Mouse (Mus musculus) embryonic facial prominence, embryonic 13.5 days (tissue): ENCODE results near the gene Clk2. TPM values are rescaled to one million over a fixed set of nuclear protein-coding genes. Genes with fewer than 3 reads are reported as not detected.
"Not testable (repeated sequence)": the region's sequence is repeated elsewhere in the genome, so short reads cannot be mapped to it uniquely, and the experiment has no call there.

Source experiments
- ATAC-seq: fragments of 200-750 bp; cut with Nextera tagmentation; 2 replicates; pipeline ENCODE4 v1.8.0; 2017; ENCODE audit warnings: low read depth; ENCODE audit not compliant: insufficient number of reproducible peaks, insufficient read depth, low FRiP score, low TSS enrichment
- H3K27ac ChIP-seq: fragments of 300-500 bp; sonication (generic); 2 replicates; pipeline ENCODE4 v1.5.1; 2015; ENCODE audit warnings: moderate library complexity, mild to moderate bottlenecking, inconsistent platforms
- H3K27me3 ChIP-seq: fragments of 300-500 bp; sonication (generic); 2 replicates; pipeline ENCODE4 v1.6.1; 2015; ENCODE audit warnings: mild to moderate bottlenecking, inconsistent platforms
- H3K36me3 ChIP-seq: fragments of 300-500 bp; sonication (generic); 2 replicates; pipeline ENCODE4 v1.6.1; 2015; ENCODE audit warnings: mild to moderate bottlenecking, inconsistent platforms
- H3K4me1 ChIP-seq: fragments of 300-500 bp; sonication (generic); 2 replicates; pipeline ENCODE4 v1.6.1; 2015; ENCODE audit warnings: inconsistent platforms
- H3K4me2 ChIP-seq: fragments of 300-500 bp; sonication (generic); 2 replicates; pipeline ENCODE4 v1.6.1; 2015; ENCODE audit warnings: moderate library complexity, mild to moderate bottlenecking, inconsistent platforms
- H3K4me3 ChIP-seq: fragments of 300-500 bp; sonication (generic); 2 replicates; pipeline ENCODE4 v1.5.1; 2015; ENCODE audit warnings: mild to moderate bottlenecking, inconsistent platforms
- H3K9ac ChIP-seq: fragments of 300-500 bp; sonication (generic); 2 replicates; pipeline ENCODE4 v1.6.1; 2015; ENCODE audit warnings: mild to moderate bottlenecking, inconsistent platforms
- H3K9me3 ChIP-seq: fragments of 300-500 bp; sonication (generic); 2 replicates; pipeline ENCODE4 v1.6.1; 2016; ENCODE audit warnings: inconsistent platforms
- WGBS: fragments of 180-500 bp; shearing (Covaris S2); methylation state at CpG from one replicate; pipeline ENCODE4 v1.1.7; 2015; ENCODE audit warnings: mixed read lengths; 5-methylcytosine and 5-hydroxymethylcytosine counted together
- polyA plus RNA-seq: library from polyadenylated mRNA; unstranded; fragments of >200 nt; fragmentation: Nextera tagmentation; extraction: Ambion mirVana; gene quantifications from 2 replicates; pipeline ENCODE4 v1.2.1, GENCODE M21; 2015

Clk2 gene
- polyA plus RNA-seq, 1 experiment from 2014 or later = 39.9 TPM

GRCm38 (mm10) chr3:89161207-89161606, 3.4 kb upstream of the Clk2 start:
- Histone ChIP-seq H3K4me1 (peaks cover 31% of the 10 kb centered on the region), H3K27me3 (peaks cover 24% of the 10 kb centered on the region)
- not testable (repeated sequence) for H3K36me3 ChIP-seq, H3K4me2 ChIP-seq, H3K9ac ChIP-seq, H3K27ac ChIP-seq, H3K4me3 ChIP-seq, ATAC-seq, H3K9me3 ChIP-seq

- Histone ChIP-seq H3K27ac (no peak overlapping the region), H3K4me2 (no peak overlapping the region), H3K36me3 (peaks cover 3% of the 10 kb centered on the region; the same call in 1 of the 2 replicates), H3K4me1 (peaks cover 35% of the 10 kb centered on the region), H3K9ac (no peak overlapping the region), H3K27me3 (peaks cover 24% of the 10 kb centered on the region), H3K9me3 (no peaks in the 10 kb centered on the region), H3K4me3 (no peak overlapping the region)
- no peak for ATAC-seq
- WGBS = 78% methylated on average over 4 of the region's 4 CpGs
Measured at GRCm38 (mm10) chr3:89161786-89162185, 2.8 kb upstream of the Clk2 start.

GRCm38 (mm10) chr3:89163123-89163522, 1.5 kb upstream of the Clk2 start:
- 76% methylated on average over 1 of the region's 1 CpGs for WGBS
- Histone ChIP-seq H3K4me2 (no peak overlapping the region), H3K9me3 (no peaks in the 10 kb centered on the region), H3K4me3 (no peak overlapping the region), H3K27ac (no peak overlapping the region), H3K4me1 (peaks cover 32% of the 10 kb centered on the region), H3K36me3 (peaks cover 16% of the 10 kb centered on the region), H3K9ac (no peak overlapping the region), H3K27me3 (peaks cover 18% of the 10 kb centered on the region)
- ATAC-seq = no peak

- Histone ChIP-seq H3K36me3 (peaks cover 22% of the 10 kb centered on the region), H3K4me3 (peak overlapping the region; percentile 86), H3K4me2 (peak overlapping the region; percentile 81), H3K27ac (peak overlapping the region; percentile 98; the same call in 1 of the 2 replicates), H3K9ac (peak overlapping the region; percentile 98), H3K9me3 (no peaks in the 10 kb centered on the region), H3K27me3 (peaks cover 12% of the 10 kb centered on the region), H3K4me1 (peaks cover 28% of the 10 kb centered on the region)
- no peak for ATAC-seq
- 77% methylated on average over 5 of the region's 5 CpGs for WGBS
Measured at GRCm38 (mm10) chr3:89163643-89164245, 851 bp upstream of the Clk2 start.

GRCm38 (mm10) chr3:89165268-89165870, 774 bp downstream of the Clk2 start:
- no peak for ATAC-seq
- Histone ChIP-seq H3K9ac (peak overlapping the region; percentile 98), H3K9me3 (no peaks in the 10 kb centered on the region), H3K4me3 (peak overlapping the region; percentile 86), H3K4me2 (peak overlapping the region; percentile 81), H3K27ac (peak overlapping the region; percentile 98), H3K27me3 (no peaks in the 10 kb centered on the region), H3K36me3 (peaks cover 38% of the 10 kb centered on the region), H3K4me1 (peaks cover 16% of the 10 kb centered on the region)
- WGBS = 10% methylated on average over 12 of the region's 12 CpGs

- Histone ChIP-seq H3K27me3 (no peaks in the 10 kb centered on the region), H3K9ac (no peak overlapping the region), H3K36me3 (peaks cover 53% of the 10 kb centered on the region), H3K27ac (no peak overlapping the region), H3K4me1 (peaks cover 16% of the 10 kb centered on the region), H3K9me3 (no peaks in the 10 kb centered on the region), H3K4me3 (no peak overlapping the region), H3K4me2 (no peak overlapping the region)
- 92% methylated on average over 19 of the region's 19 CpGs for WGBS
- no peak for ATAC-seq
Measured at GRCm38 (mm10) chr3:89166945-89167344, 2.4 kb downstream of the Clk2 start.

GRCm38 (mm10) chr3:89174844-89175243, 10.2 kb downstream of the Clk2 start:
- no peaks in the 10 kb centered on the region for H3K27me3 ChIP-seq
- ATAC-seq = no peak
- WGBS = 92% methylated on average over 11 of the region's 11 CpGs
- no peaks in the 10 kb centered on the region for H3K9me3 ChIP-seq
- H3K4me1 ChIP-seq = peaks cover 20% of the 10 kb centered on the region
- 0 out of 2 replicates have a peak overlapping the region, but pooled peaks have one; percentile 6 for H3K9ac ChIP-seq
- H3K4me3 ChIP-seq = no peak overlapping the region
- H3K4me2 ChIP-seq = no peak overlapping the region
- H3K27ac ChIP-seq = no peak overlapping the region
- H3K36me3 ChIP-seq = peaks cover 77% of the 10 kb centered on the region

GRCm38 (mm10) chr3:89175544-89175943, 10.9 kb downstream of the Clk2 start:
- no peak overlapping the region for H3K4me2 ChIP-seq
- H3K27me3 ChIP-seq = no peaks in the 10 kb centered on the region
- WGBS = 95% methylated on average over 10 of the region's 10 CpGs
- no peak for ATAC-seq
- H3K9ac ChIP-seq = no peak overlapping the region
- H3K4me1 ChIP-seq = peaks cover 20% of the 10 kb centered on the region
- no peaks in the 10 kb centered on the region for H3K9me3 ChIP-seq
- no peak overlapping the region for H3K27ac ChIP-seq
- peaks cover 77% of the 10 kb centered on the region for H3K36me3 ChIP-seq
- no peak overlapping the region for H3K4me3 ChIP-seq

- H3K9me3 ChIP-seq = no peaks in the 10 kb centered on the region
- peaks cover 20% of the 10 kb centered on the region for H3K4me1 ChIP-seq
- 0 out of 2 replicates have a peak overlapping the region, but pooled peaks have one; percentile 28 for H3K27ac ChIP-seq
- no peak overlapping the region for H3K4me3 ChIP-seq
- no peak overlapping the region; the same call in 1 of the 2 replicates for H3K4me2 ChIP-seq
- no peak for ATAC-seq
- no peak overlapping the region for H3K9ac ChIP-seq
- H3K27me3 ChIP-seq = no peaks in the 10 kb centered on the region
- 80% methylated on average over 7 of the region's 7 CpGs for WGBS
- peaks cover 77% of the 10 kb centered on the region for H3K36me3 ChIP-seq
Measured at GRCm38 (mm10) chr3:89176421-89176820, 11.8 kb downstream of the Clk2 start.

GRCm38 (mm10) chr3:89177242-89178106, 12.9 kb downstream of the Clk2 start, which contains the start of gene Scamp3:
Gene Scamp3, plus strand, starts transcription at chr3:89177473.
- Histone ChIP-seq H3K27me3 (no peaks in the 10 kb centered on the region), H3K27ac (peak within 1 kb of the TSS; percentile 84), H3K4me3 (peak within 1 kb of the TSS; percentile 76), H3K9me3 (no peaks in the 10 kb centered on the region), H3K4me1 (peaks cover 21% of the 10 kb centered on the region), H3K36me3 (peaks cover 78% of the 10 kb centered on the region), H3K4me2 (peak within 1 kb of the TSS; percentile 83), H3K9ac (peak within 1 kb of the TSS; percentile 91)
- WGBS = under 1% methylated on average over 43 of the region's 43 CpGs
- ATAC-seq = peak; percentile 92

GRCm38 (mm10) chr3:89178107-89178385, 13.5 kb downstream of the Clk2 start:
- ATAC-seq = no peak
- Histone ChIP-seq H3K27me3 (no peaks in the 10 kb centered on the region), H3K9ac (peak overlapping the region; percentile 91), H3K36me3 (peaks cover 75% of the 10 kb centered on the region), H3K9me3 (no peaks in the 10 kb centered on the region), H3K4me2 (peak overlapping the region; percentile 83), H3K27ac (peak overlapping the region; percentile 84), H3K4me3 (peak overlapping the region; percentile 76), H3K4me1 (peaks cover 25% of the 10 kb centered on the region)
- WGBS = 8% methylated on average over 6 of the region's 6 CpGs
